Mouse (Mus musculus): ENCODE results near the gene Ncoa3.

GRCm38 (mm10) chr2:166018769-166019168 is 26.3 kb downstream of the Ncoa3 start:
- no peak for TF ChIP-seq CTCF (IDR thresholded peaks at IDR 0.05; ENCODE audit: low read depth)
- TF ChIP-seq EP300 (IDR thresholded peaks at IDR 0.05; ENCODE audit: low read depth): no peak

Measured in liver, postnatal 0 days (tissue).